Mouse (Mus musculus) embryonic facial prominence, embryonic 14.5 days (tissue): Measurements from ENCODE around the gene Dnhd1. TPM values are rescaled to one million over a fixed set of nuclear protein-coding genes. Genes with fewer than 3 reads are reported as not detected.
"Not testable (repeated sequence)": the region's sequence is repeated elsewhere in the genome, so short reads cannot be mapped to it uniquely, and the experiment has no call there.

Experiments used
- ATAC-seq: fragments of 200-750 bp; cut with Nextera tagmentation; 2 replicates; pipeline ENCODE4 v1.8.0; 2017; ENCODE audit warnings: low read depth, moderate number of reproducible peaks, moderate TSS enrichment
- DNase-seq: peaks from one replicate; pipeline ENCODE4 v3.0.0-alpha.2; 2015; ENCODE audit warnings: low spot score
- H3K27ac ChIP-seq: fragments of 300-500 bp; sonication (generic); replicated peaks from 2 replicates; pipeline ENCODE4 v1.5.1; 2014; ENCODE audit warnings: low read depth, mild to moderate bottlenecking, low read length, moderate library complexity
- H3K27me3 ChIP-seq: fragments of 300-500 bp; sonication (generic); replicated peaks from 2 replicates; pipeline ENCODE4 v1.6.1; 2014; ENCODE audit warnings: low read length; ENCODE audit not compliant: control insufficient read depth, insufficient read depth
- H3K36me3 ChIP-seq: fragments of 300-500 bp; sonication (generic); 2 replicates; pipeline ENCODE4 v1.6.1; 2014; ENCODE audit warnings: low read length, mixed read lengths; ENCODE audit not compliant: control insufficient read depth, insufficient read depth
- H3K4me1 ChIP-seq: fragments of 300-500 bp; sonication (generic); 2 replicates; pipeline ENCODE4 v1.6.1; 2014; ENCODE audit warnings: antibody characterized with exemption, low read length; ENCODE audit not compliant: control insufficient read depth, insufficient read depth
- H3K4me2 ChIP-seq: fragments of 300-500 bp; sonication (generic); 2 replicates; pipeline ENCODE4 v1.6.1; 2014; ENCODE audit warnings: low read depth, mild to moderate bottlenecking, low read length, moderate library complexity, mixed read lengths
- H3K4me3 ChIP-seq: fragments of 300-500 bp; sonication (generic); 2 replicates; pipeline ENCODE4 v1.5.1; 2014; ENCODE audit warnings: low read depth, mild to moderate bottlenecking, low read length
- H3K9ac ChIP-seq: fragments of 300-500 bp; sonication (generic); 2 replicates; pipeline ENCODE4 v1.6.1; 2014; ENCODE audit warnings: low read depth, mild to moderate bottlenecking, low read length, moderate library complexity, mixed read lengths
- H3K9me3 ChIP-seq: fragments of 300-500 bp; sonication (generic); 2 replicates; pipeline ENCODE4 v1.6.1; 2016; ENCODE audit warnings: low read length; ENCODE audit not compliant: control insufficient read depth
- WGBS: fragments of 180-500 bp; shearing (Covaris S2); extraction: QIAGEN DNeasy Blood & Tissue Kit; methylation state at CpG from one replicate; pipeline ENCODE4 v1.1.7; 2014; 5-methylcytosine and 5-hydroxymethylcytosine counted together
- polyA plus RNA-seq: library from polyadenylated mRNA; unstranded; fragments of >200 nt; fragmentation: Nextera tagmentation; extraction: Ambion mirVana; gene quantifications from 2 replicates; pipeline ENCODE4 v1.2.1, GENCODE M21; 2014

Dnhd1 gene
- polyA plus RNA-seq, 1 experiment from 2014 or later = 2.3 TPM

DNA sequence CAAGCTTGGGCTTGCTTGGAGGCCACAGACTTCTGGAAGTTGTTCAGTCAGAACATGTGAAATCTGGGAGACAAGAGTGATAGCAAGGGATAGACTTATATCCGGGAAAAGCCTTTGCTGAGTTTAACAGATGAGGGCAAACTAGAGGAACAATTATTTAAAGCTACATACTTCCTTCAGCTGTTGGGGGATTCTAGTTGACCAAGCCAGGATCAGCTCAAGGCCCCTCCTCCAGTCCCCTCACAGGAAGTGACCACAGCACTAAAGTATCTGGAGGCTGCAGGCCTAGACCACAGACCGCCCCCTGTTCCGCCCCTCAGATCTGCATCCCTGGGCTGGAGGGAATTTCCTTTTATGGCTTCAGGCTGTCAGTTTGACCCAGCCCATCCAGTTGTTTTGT is 88.3 kb downstream of the Dnhd1 start:
- H3K4me1 ChIP-seq = peaks cover 21% of the 10 kb centered on the region
- H3K9me3 ChIP-seq = no peaks in the 10 kb centered on the region
- ATAC-seq (peak; percentile 72), DNase-seq (peak; percentile 94)
- WGBS = 24% methylated on average over 3 of the region's 3 CpGs
- peak overlapping the region; percentile 84 for H3K4me3 ChIP-seq
- peak overlapping the region; percentile 32; the same call in 1 of the 2 replicates for H3K9ac ChIP-seq
- peak overlapping the region; percentile 73 for H3K4me2 ChIP-seq
- H3K36me3 ChIP-seq = peaks cover 43% of the 10 kb centered on the region
- no peaks in the 10 kb centered on the region for H3K27me3 ChIP-seq
- H3K27ac ChIP-seq = peak overlapping the region; percentile 84

DNA sequence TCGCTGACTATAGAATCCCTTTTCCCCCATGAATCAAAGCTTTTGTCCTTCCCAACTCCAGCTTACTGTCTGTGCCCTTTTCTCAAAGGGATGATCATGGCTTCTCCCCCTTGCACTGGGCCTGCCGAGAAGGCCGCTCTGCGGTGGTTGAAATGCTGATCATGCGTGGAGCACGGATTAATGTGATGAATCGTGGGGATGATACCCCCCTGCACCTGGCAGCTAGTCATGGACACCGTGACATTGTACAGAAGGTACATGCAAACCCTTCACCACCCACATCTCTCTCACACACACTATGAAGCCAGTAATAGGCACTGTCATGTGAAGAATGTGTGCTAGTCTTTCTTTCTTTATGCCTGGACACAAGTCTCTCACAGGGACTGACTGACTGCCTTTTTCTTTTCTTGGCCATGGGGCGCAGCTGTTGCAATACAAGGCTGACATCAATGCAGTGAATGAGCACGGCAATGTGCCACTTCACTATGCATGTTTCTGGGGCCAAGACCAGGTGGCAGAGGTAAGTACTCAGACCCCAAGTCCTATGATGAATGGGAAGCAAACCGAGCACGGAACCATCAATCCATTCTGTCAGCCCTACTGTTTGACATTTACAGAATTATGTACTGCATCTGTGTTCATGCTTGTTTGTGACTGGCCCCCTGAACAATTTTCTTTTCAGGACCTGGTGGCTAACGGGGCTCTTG is 89.6 kb downstream of the Dnhd1 start:
- no peak for ATAC-seq
- Histone ChIP-seq H3K4me2 (no peak overlapping the region), H3K27me3 (no peaks in the 10 kb centered on the region), H3K9me3 (no peaks in the 10 kb centered on the region), H3K36me3 (peaks cover 35% of the 10 kb centered on the region), H3K4me3 (no peak overlapping the region), H3K9ac (no peak overlapping the region), H3K4me1 (peaks cover 21% of the 10 kb centered on the region), H3K27ac (no peak overlapping the region)
- no peak for DNase-seq
- WGBS = 86% methylated on average over 13 of the region's 13 CpGs

- WGBS = 81% methylated on average over 6 of the region's 6 CpGs
- ATAC-seq (no peak), DNase-seq (no peak)
- Histone ChIP-seq H3K4me1 (peaks cover 21% of the 10 kb centered on the region), H3K36me3 (peaks cover 35% of the 10 kb centered on the region), H3K4me2 (no peak overlapping the region), H3K9me3 (no peaks in the 10 kb centered on the region), H3K27me3 (no peaks in the 10 kb centered on the region), H3K27ac (no peak overlapping the region), H3K4me3 (no peak overlapping the region), H3K9ac (no peak overlapping the region)
These were observed 90.2 kb downstream of the Dnhd1 start for GRCm38 (mm10) chr7:105740851-105741250.

DNA sequence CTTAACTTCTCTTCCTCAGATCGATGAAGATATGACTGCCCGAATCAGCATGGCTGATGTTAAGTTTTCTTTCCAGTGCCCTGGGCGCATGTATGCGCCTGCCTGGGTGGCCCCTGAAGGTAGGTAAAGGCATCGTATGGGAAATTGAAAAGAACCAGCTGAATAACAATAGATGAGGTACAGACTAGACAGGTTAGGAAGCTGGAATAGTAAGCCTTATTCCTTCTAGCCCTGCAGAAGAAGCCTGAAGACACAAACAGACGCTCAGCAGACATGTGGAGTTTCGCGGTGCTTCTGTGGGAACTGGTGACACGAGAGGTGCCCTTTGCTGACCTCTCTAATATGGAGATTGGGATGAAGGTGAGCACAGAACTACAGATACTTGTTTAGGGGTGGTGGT is 91.4 kb downstream of the Dnhd1 start:
- peaks cover 21% of the 10 kb centered on the region for H3K4me1 ChIP-seq
- H3K4me2 ChIP-seq = no peak overlapping the region
- H3K9ac ChIP-seq = no peak overlapping the region
- WGBS = 88% methylated on average over 9 of the region's 9 CpGs
- no peaks in the 10 kb centered on the region for H3K9me3 ChIP-seq
- H3K36me3 ChIP-seq = peaks cover 44% of the 10 kb centered on the region
- no peaks in the 10 kb centered on the region for H3K27me3 ChIP-seq
- DNase-seq = no peak
- H3K27ac ChIP-seq = no peak overlapping the region
- no peak overlapping the region for H3K4me3 ChIP-seq
- ATAC-seq = no peak

- H3K4me3 ChIP-seq, H3K9ac ChIP-seq, H3K27ac ChIP-seq, ATAC-seq, H3K9me3 ChIP-seq, H3K27me3 ChIP-seq, DNase-seq: not testable (repeated sequence)
- Histone ChIP-seq H3K36me3 (peaks cover 49% of the 10 kb centered on the region), H3K4me1 (peaks cover 19% of the 10 kb centered on the region), H3K4me2 (peak overlapping the region; percentile 83; the same call in 1 of the 2 replicates)
- WGBS = 84% methylated on average over 7 of the region's 7 CpGs
These were observed 92.0 kb downstream of the Dnhd1 start for GRCm38 (mm10) chr7:105742539-105743215.

DNA sequence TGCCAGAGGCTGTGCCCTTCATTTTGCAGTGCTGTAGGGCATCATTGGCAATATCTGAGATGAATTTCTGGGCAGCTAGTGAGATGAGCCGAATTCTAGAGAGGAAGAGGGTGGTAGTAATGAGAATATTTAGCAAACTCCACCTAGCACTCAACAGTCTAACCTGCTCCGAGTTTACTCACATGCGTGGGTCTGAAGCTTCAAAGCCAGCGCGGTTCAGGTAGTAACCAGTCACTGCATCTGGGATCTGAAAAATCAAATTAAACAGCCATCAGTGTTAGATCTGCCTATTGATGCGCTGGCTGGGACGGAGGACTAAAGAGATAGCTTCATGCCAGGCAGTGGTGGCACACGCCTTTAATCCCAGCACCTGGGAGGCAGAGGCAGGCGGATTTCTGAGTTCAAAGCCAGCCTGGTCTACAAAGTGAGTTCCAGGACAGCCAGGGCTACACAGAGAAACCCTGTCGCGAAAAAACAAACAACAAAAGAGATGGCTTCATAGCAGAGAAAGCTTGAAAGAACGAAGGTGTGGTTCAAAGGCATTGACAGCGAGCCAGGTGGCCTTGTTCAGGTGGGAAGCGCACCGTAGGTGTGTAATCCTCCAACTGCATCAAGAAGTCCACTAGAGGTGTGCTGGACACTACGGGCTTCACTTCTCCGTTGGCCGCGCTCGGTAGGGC is 92.8 kb downstream of the Dnhd1 start:
- Histone ChIP-seq H3K36me3 (peaks cover 56% of the 10 kb centered on the region), H3K4me2 (peak overlapping the region; percentile 83), H3K9ac (peak overlapping the region; percentile 89), H3K27ac (peak overlapping the region; percentile 49; the same call in 1 of the 2 replicates), H3K4me1 (peaks cover 12% of the 10 kb centered on the region; the same call in 1 of the 2 replicates), H3K4me3 (peak overlapping the region; percentile 75)
- H3K9me3 ChIP-seq, DNase-seq, H3K27me3 ChIP-seq: not testable (repeated sequence)
- peak; percentile 4 for ATAC-seq
- WGBS = 44% methylated on average over 15 of the region's 20 CpGs

GRCm38 (mm10) chr7:105743926-105744590 is 93.4 kb downstream of the Dnhd1 start, which contains the start of gene Taf10:
Taf10 (minus strand) TSS chr7:105744361.
- H3K9me3 ChIP-seq = no peaks in the 10 kb centered on the region
- DNase-seq (peak; percentile 95), ATAC-seq (peak; percentile 98)
- H3K4me1 ChIP-seq = peaks cover 5% of the 10 kb centered on the region; the same call in 1 of the 2 replicates
- peaks cover 63% of the 10 kb centered on the region for H3K36me3 ChIP-seq
- H3K4me2 ChIP-seq = peak within 1 kb of the TSS; percentile 83
- 1% methylated on average over 10 of the region's 67 CpGs for WGBS
- peak within 1 kb of the TSS; percentile 75 for H3K4me3 ChIP-seq
- peak within 1 kb of the TSS; percentile 89 for H3K9ac ChIP-seq
- H3K27me3 ChIP-seq = no peaks in the 10 kb centered on the region
- H3K27ac ChIP-seq = peak within 1 kb of the TSS; percentile 49

DNA sequence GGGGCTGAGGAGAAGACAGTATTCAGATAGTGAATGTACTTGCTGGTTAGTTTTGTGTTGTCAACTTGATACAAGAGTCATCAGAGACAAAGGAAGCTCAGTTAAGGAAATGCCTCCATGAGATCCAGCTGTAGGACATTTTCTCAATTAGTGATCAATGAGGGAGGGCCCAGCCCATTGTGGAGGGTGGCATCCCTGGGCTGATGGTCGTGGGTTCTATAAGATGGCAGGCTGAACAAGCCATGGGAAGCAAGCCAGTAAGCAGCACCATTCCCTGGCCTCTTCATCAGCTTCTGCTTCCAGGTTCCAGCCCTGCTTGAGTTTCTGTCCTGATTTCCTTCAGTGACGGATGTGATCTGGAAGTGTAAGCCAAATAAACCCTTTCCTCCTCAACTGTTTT is 97.1 kb downstream of the Dnhd1 start:
- Histone ChIP-seq H3K4me1 (peaks cover 9% of the 10 kb centered on the region; the same call in 1 of the 2 replicates), H3K4me3 (no peak overlapping the region), H3K36me3 (peaks cover 40% of the 10 kb centered on the region), H3K9me3 (no peaks in the 10 kb centered on the region), H3K9ac (no peak overlapping the region), H3K4me2 (no peak overlapping the region), H3K27ac (no peak overlapping the region), H3K27me3 (no peaks in the 10 kb centered on the region)
- DNase-seq (no peak), ATAC-seq (no peak)
- 81% methylated on average over 2 of the region's 2 CpGs for WGBS
